Mouse (Mus musculus): ENCODE data around the gene Scgb1b2. TPM values are rescaled to one million over a fixed set of nuclear protein-coding genes. Genes with fewer than 3 reads are reported as not detected.

Gene Scgb1b2
- total RNA-seq (2023): not detected in 2 replicates

DNA sequence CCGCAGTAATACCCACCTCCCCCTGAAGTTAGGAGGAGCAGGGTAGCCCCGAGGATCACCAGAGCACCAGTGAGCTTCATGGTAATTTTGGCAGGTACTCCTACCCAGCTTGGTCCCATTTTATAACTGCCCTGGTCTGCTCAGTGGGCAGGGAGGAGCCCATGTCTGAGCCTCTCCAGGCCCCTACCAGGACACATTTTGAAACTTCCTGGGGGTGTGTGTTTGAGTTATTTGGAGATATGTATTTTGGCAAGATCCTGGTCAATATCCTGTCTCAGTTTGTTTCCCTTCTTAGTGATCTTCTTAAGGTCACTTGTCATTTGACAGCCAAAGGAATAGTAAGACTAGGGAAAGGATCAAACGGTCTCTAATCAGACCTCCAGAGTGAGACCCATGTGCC, at the start of gene Scgb1b2:
Scgb1b2 (minus strand) TSS at position 101 of the 400 bp plus-strand sequence.

DNA sequence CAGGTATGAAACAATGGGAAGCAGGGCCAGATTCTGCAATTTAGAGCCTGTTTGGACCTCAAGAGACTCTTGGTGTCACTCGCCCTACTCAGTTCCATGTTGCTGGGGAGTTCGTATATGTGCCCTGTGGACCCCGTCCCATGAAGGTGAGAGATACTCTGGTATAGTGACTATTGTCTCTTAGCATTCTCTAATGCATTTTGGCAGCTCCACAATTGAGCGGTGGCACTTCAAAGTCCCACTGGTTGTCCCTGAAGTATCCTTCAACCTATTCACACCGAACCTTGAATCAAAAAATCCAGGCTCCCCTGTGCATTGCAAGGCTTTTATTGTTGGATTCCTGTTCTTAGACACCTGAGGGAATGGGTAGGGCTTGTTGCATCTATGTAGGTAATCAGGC, 1.4 kb downstream of the Scgb1b2 start, which contains the start of gene Scgb2b2:
Scgb2b2 (plus strand) TSS at position 301 of the 400 bp plus-strand sequence.

Other genes with a start within 250 kb of the Scgb1b2 start
- 820 and 829 TPM in 2 replicates for gene Fxyd5, start 249.3 kb downstream of the Scgb1b2 start, total RNA-seq (2023)
- gene Fxyd7, start 240.4 kb downstream of the Scgb1b2 start, total RNA-seq (2023): 1.2 TPM in 2 replicates
- not detected in 2 replicates for gene Fxyd1, start 234.6 kb downstream of the Scgb1b2 start, total RNA-seq (2023)
- 0.22 TPM in 1 of 2 replicates, not detected in the other for gene Lgi4, start 232.5 kb downstream of the Scgb1b2 start, total RNA-seq (2023)
- gene Fxyd3, start 215.1 kb downstream of the Scgb1b2 start, total RNA-seq (2023): not detected in 2 replicates
- gene Hpn, start 176.5 kb downstream of the Scgb1b2 start, total RNA-seq (2023): 2.1 and 2.4 TPM in 2 replicates
- gene Scn1b, start 164.8 kb downstream of the Scgb1b2 start, total RNA-seq (2023): 5.7 and 8.1 TPM in 2 replicates
- gene Gramd1a, start 135.9 kb downstream of the Scgb1b2 start, total RNA-seq (2023): 133 and 214 TPM in 2 replicates
- not detected in 2 replicates for gene Scgb2b2, start 1.3 kb downstream of the Scgb1b2 start, total RNA-seq (2023)
- not detected in 2 replicates for gene Scgb2b3, start 70.3 kb upstream of the Scgb1b2 start, total RNA-seq (2023)
- gene Scgb1b3, start 83.8 kb upstream of the Scgb1b2 start, total RNA-seq (2023): not detected in 2 replicates